Mouse (Mus musculus) lung, postnatal 36 days (tissue): ENCODE results near the gene Yju2.

Source experiments
- DNase-seq: peaks from one replicate; pipeline ENCODE4 v3.0.0; 2022; ENCODE audit warnings: mixed read lengths

The Yju2 gene

GRCm38 (mm10) chr17:55958918-55959728, at the start of gene Yju2:
TSS of gene Yju2 (plus strand) at chr17:55959099.
- peak; percentile 96 for DNase-seq

DNA sequence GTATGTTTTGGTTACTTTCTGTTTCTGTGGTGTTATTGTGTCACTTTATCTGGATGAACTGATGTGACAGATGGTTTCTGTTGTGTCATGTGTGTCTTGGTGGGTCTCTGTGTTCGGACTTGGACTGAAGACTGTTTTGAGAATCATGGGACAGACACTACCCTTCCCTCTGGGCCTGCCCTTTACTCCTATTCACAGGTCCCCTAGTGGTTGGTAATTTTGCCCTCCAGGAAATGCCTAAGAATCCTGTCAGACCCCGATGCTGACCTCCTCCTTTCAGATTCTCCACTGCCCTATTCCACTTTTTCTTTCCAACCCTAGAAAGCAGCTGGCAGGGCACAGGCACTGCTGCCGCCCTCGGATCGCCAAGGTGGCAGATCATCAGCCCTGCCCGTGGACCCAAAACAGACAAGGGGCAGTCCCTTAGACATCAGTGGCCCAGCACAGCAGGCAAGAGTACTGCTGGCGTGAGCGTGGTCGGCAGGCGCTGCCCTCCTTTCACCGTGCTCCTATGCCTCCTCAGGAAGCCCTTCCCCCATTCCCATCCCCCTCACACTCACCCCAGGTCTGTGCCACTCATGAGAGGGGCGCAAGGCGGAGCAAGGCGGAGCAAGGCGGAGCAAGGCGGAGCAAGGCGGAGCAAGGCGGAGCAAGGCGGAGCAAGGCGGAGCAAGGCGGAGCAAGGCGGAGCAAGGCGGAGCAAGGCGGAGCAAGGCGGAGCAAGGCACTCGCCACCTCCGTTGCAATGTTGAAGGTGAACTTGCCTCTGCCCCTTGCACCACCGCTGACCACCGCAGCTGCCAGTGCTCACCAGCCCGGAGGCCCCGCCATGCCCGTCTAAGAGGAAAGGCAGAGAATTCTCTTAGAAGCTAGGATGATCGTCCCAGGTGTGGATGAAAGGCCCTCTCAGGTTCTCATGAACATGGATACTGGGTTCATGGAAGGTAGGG, 27.1 kb upstream of the Yju2 start:
- peak; percentile 72 for DNase-seq

- no peak for DNase-seq
These were observed 26.3 kb upstream of the Yju2 start for GRCm38 (mm10) chr17:55932635-55933034.

GRCm38 (mm10) chr17:55933191-55933590, 25.7 kb upstream of the Yju2 start:
- DNase-seq = no peak

DNA sequence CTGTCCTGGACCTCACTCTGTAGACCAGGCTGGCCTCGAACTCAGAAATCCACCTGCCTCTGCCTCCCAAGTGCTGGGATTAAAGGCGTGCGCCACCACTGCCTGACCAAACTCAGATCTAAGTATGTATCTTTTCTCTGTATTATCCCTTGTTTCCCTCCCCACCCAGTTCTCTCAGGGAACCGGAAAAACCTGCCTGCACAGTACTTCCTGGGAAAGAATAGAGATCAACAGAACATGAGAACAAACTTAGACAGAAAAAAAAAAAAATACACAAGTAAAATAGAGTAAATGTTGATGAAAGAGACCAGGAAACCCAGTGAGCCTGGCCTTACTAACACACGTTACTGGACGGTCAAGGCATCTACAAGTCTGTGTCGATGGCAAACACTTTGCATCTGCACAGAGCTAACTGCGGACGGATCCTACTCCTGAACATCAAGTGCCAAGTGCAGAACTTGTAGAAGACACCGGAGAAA, 14.5 kb upstream of the Yju2 start:
- peak; percentile 67 for DNase-seq

DNA sequence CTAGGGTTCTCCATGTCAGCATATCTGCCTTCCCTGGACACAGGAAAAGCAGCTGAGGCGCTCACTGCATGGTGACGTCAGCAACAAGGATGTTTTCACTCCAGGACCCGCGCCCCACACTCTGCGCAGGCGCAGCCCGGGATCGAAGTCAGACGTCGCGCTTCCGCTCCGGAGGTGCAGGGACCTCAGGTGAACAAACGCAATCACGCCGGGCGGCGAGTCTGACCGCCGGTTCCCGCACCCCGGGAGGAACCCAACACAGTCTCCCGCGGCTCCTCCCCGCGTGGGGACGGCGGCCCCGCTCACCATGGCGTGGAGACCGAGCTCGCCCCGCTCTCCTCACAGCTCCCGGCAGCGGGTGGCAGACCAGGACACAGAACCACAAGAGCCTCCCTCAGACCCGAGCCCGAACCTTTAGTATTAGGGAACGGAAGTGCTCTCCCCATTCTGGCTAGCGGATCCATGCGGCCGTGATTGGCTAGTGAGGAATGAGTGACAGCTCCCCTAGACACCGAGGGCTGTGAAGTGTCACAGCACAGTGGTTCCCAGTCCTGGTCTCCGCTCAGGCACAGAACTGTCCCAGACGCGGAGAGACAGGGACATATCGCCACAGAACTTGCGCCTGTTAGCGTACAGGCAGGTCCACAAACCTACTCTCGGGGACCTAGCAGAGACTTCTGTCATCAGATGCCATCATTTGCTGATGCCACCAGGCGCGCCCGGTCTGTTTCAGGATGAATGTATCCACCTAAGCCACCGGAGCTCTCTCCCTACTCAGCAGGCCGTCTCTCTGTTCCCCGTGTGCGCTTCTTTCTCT, 13.8 kb upstream of the Yju2 start:
- peak; percentile 97 for DNase-seq

GRCm38 (mm10) chr17:55945696-55946095, 13.2 kb upstream of the Yju2 start:
- no peak for DNase-seq

GRCm38 (mm10) chr17:55948647-55949046, 10.3 kb upstream of the Yju2 start:
- no peak for DNase-seq

- no peak for DNase-seq
These were observed 9.5 kb upstream of the Yju2 start, which contains the start of gene Zfp119b for GRCm38 (mm10) chr17:55949400-55949799. TSS of gene Zfp119b (minus strand) at chr17:55949500.

DNA sequence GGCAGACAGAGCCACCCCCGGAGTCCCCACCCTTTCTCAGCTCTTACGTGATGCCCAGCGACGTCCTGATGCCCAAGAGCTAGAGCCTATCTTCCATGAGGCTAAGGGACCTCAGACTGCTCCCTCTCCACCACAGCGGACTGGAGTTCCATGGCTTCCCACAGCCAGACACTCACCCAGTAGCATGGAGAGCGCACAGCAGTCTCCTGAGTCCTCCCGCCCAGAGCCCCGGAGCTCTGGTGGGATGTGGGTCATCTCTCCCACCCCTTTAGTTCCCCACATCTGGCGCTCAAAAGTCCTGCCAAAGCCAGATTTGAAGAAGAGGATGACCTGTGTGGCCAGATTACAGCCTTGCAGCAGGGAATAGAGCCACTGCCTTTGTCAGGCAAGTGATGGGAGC, 8.3 kb upstream of the Yju2 start:
- DNase-seq = no peak

- DNase-seq = no peak
These were observed 6.9 kb upstream of the Yju2 start for GRCm38 (mm10) chr17:55952041-55952440.

- DNase-seq = no peak
These were observed 6.4 kb upstream of the Yju2 start, which contains the start of gene Ebi3 for GRCm38 (mm10) chr17:55952447-55953027. TSS of gene Ebi3 (plus strand) at chr17:55952640.

DNA sequence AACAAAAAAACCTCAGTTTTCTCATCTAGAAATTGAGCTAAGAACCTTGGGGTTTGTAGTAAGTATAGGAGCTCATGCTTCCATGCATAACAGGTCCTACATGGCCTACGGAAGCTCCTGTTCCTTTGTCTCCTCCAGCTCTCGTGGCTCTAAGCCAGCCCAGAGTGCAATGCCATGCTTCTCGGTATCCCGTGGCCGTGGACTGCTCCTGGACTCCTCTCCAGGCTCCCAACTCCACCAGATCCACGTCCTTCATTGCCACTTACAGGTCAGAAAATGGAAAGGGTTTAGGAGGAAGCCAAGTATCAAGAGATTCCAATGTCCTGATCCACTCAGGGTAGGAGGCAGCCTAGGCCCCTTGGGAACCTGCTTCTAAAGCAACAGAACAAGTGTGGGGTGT, 5.1 kb upstream of the Yju2 start:
- DNase-seq = no peak

GRCm38 (mm10) chr17:55954229-55954628, 4.7 kb upstream of the Yju2 start:
- DNase-seq = no peak

- DNase-seq = peak; percentile 86
These were observed 2.8 kb upstream of the Yju2 start for GRCm38 (mm10) chr17:55956129-55956528.

GRCm38 (mm10) chr17:55956591-55956990, 2.3 kb upstream of the Yju2 start:
- no peak for DNase-seq

DNA sequence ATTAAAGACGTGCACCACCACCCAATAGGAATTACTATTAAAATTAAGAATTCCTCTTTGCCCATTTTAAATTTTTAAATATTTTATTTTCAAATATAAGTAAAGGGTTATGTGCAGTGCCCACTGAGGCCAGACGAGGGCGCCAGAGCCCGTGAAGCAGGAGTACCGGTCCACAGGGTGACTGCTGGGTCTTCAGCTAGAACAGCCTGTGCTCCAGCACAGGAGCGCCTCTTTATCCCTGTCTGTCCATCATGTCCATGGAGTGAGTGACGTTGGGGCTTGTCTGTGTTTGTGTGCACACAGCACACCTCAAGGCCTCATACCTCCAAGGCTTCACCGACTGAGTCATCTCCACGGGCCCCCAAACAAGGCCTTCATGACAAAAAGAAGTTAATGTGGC, 1.7 kb upstream of the Yju2 start:
- peak; percentile 87 for DNase-seq

DNA sequence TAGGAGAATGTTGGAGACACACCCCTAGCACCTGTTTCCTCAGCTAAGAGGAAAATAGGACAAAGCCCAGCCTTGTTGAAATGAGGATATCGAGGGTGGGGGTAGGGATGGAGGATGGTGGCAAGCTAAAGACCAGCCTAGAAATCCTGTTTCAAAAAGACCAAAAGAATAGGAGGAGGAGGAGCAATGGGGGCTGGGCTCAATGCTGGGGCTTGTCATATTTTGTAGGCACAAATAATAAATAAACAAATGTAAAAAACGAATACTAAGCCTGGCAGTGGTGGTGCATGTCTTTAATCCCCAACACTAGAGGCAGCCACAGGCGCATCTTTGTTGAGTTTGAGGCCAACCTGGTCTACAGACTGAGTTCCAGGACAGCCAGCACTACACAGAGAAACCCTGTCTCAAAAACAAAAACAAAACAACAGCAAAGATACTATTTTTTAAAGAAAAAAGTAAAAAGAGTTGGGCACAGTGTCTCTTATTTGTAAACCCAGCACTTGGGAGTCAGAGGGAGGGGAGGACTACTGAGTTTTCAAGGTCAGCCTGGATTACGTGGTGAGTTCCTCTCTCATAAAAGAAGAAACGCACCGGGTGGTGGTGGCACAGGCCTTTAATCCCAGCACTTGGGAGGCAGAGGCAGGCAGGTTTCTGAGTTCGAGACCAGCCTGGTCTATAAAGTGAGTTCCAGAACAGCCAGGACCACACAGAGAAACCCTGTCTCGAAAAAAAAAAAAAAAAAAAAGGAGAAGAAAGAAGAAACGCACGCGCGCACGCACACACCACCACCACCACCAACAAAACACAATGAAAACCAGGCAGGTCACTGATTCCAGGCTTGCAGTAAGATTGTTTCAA, 944 bp upstream of the Yju2 start:
- no peak for DNase-seq

DNA sequence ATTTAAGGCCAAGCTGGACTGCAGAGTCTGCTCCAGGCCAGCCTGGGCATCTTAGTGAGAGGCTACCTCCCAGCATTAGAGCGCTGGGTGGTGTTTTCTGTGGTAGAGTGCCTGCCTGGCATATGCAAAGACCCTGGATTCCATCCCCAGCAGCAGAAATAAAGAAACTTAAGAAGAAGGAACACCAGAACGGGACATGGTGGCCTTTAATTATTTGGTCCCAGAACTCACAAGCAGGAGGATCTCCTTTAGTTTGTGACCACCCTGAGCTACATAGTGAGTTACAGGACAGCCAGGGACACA, 364 bp upstream of the Yju2 start:
- no peak for DNase-seq

GRCm38 (mm10) chr17:55959946-55960740, 1.2 kb downstream of the Yju2 start:
- DNase-seq = no peak

DNA sequence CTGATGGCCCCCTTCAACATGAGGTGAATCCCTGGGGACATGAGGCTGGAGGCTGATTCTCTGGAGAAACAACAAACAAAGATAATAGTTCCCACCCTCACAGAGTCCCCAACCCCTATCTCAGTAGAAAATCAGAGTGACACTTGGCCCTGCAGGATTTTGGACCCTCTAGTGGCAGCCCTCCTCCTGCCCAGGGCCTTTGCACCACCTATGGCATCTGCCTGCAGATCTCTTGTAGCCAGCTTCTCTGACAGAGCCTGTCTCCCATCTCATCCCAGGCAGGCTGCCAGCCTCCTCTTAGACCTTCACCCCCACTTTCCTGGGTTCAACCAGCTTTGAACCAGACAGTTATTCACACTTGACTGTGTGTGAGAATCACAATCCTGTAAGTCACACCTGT, 1.9 kb downstream of the Yju2 start:
- DNase-seq = no peak
